Mouse (Mus musculus) heart, adult 2 months (tissue): ENCODE results near the gene Lurap1.

Source experiments
- CTCF ChIP-seq: fragments of 200-600 bp; IDR thresholded peaks from 2 replicates; pipeline ENCODE4 v1.8.1; 2022; ENCODE audit warnings: antibody characterized with exemption, mild to moderate bottlenecking, moderate library complexity
- EP300 ChIP-seq: fragments of 200-500 bp; IDR thresholded peaks from 2 replicates; pipeline ENCODE4 v1.6.1; 2011; ENCODE audit warnings: low read depth, low read length, control low read depth; ENCODE audit not compliant: insufficient read depth
- POLR2A ChIP-seq: fragments of 200-500 bp; IDR thresholded peaks from 2 replicates; pipeline ENCODE4 v1.6.1; 2011; ENCODE audit warnings: mild to moderate bottlenecking, low read depth, low read length, control low read depth; ENCODE audit not compliant: insufficient read depth

GRCm38 (mm10) chr4:116185083-116185482 is 33.9 kb upstream of the Lurap1 start:
- TF ChIP-seq CTCF (no peak), POLR2A (no peak), EP300 (no peak)
